Mouse (Mus musculus) adipocyte (in vitro differentiated cells): ENCODE data around the gene Slc22a18.

Source experiments
- DNase-seq: peaks from one replicate; pipeline ENCODE4 v3.0.0-alpha.2; 2016; ENCODE audit warnings: low spot score

Slc22a18 gene

GRCm38 (mm10) chr7:143463865-143464415, 9.6 kb upstream of the Slc22a18 start:
- DNase-seq: peak; percentile 81

- no peak for DNase-seq
These were observed 8.6 kb upstream of the Slc22a18 start for GRCm38 (mm10) chr7:143464811-143465560.

GRCm38 (mm10) chr7:143466099-143466677, 7.3 kb upstream of the Slc22a18 start:
- DNase-seq: peak; percentile 63

- no peak for DNase-seq
These were observed 5.8 kb upstream of the Slc22a18 start for GRCm38 (mm10) chr7:143467714-143468113.

GRCm38 (mm10) chr7:143469946-143470345, 3.6 kb upstream of the Slc22a18 start:
- DNase-seq: peak; percentile 71

- no peak for DNase-seq
These were observed 1.3 kb downstream of the Slc22a18 start for GRCm38 (mm10) chr7:143474811-143475210.

GRCm38 (mm10) chr7:143475876-143476275, 2.3 kb downstream of the Slc22a18 start:
- no peak for DNase-seq

GRCm38 (mm10) chr7:143476702-143477335, 3.3 kb downstream of the Slc22a18 start:
- DNase-seq: no peak

GRCm38 (mm10) chr7:143477800-143478199, 4.3 kb downstream of the Slc22a18 start:
- DNase-seq: no peak

GRCm38 (mm10) chr7:143480498-143480897, 7.0 kb downstream of the Slc22a18 start:
- no peak for DNase-seq

- DNase-seq: no peak
These were observed 8.4 kb downstream of the Slc22a18 start for GRCm38 (mm10) chr7:143481806-143482387.

- no peak for DNase-seq
These were observed 9.0 kb downstream of the Slc22a18 start for GRCm38 (mm10) chr7:143482541-143482940.

GRCm38 (mm10) chr7:143489735-143490134, 16.2 kb downstream of the Slc22a18 start:
- DNase-seq: no peak

GRCm38 (mm10) chr7:143493616-143494126, 20.1 kb downstream of the Slc22a18 start:
- DNase-seq: no peak

- no peak for DNase-seq
These were observed 21.8 kb downstream of the Slc22a18 start for GRCm38 (mm10) chr7:143495104-143495961.

- DNase-seq: no peak
These were observed 25.0 kb downstream of the Slc22a18 start for GRCm38 (mm10) chr7:143498584-143498983.

- no peak for DNase-seq
These were observed 27.4 kb downstream of the Slc22a18 start for GRCm38 (mm10) chr7:143500912-143501311.

GRCm38 (mm10) chr7:143501643-143502417, 28.3 kb downstream of the Slc22a18 start:
- DNase-seq: no peak

GRCm38 (mm10) chr7:143502418-143503200, 29.1 kb downstream of the Slc22a18 start, which contains the start of gene Phlda2:
TSS of gene Phlda2 (minus strand) at chr7:143503150.
- no peak for DNase-seq

- no peak for DNase-seq
These were observed 30.4 kb downstream of the Slc22a18 start for GRCm38 (mm10) chr7:143503926-143504325.
